Mouse (Mus musculus): Measurements from ENCODE around the gene Btbd35f17. TPM values are rescaled to one million over a fixed set of nuclear protein-coding genes. Genes with fewer than 3 reads are reported as not detected.
"Not testable (repeated sequence)": the region's sequence is repeated elsewhere in the genome, so short reads cannot be mapped to it uniquely, and the experiment has no call there.

The Btbd35f17 gene
- not detected in 2 replicates for polyA plus RNA-seq (2016; fragmentation: Nextera tagmentation; extraction: Ambion mirVana)

GRCm38 (mm10) chrX:4370336-4370735 lies at the start of gene Btbd35f17:
TSS of gene Btbd35f17 (plus strand) at chrX:4370636.
- not testable (repeated sequence) for H3K4me1 ChIP-seq; DNase-seq (ENCODE audit: low spot score); H3K4me3 ChIP-seq; H3K27ac ChIP-seq; H3K9me3 ChIP-seq; H3K36me3 ChIP-seq; H3K27me3 ChIP-seq (ENCODE audit: insufficient read depth, poor library complexity, severe bottlenecking)
- 81% methylated on average over 2 of the region's 4 CpGs for WGBS

Other genes with a start within 250 kb of the Btbd35f17 start
- gene Btbd35f28, start 174.1 kb upstream of the Btbd35f17 start, polyA plus RNA-seq (2016; fragmentation: Nextera tagmentation; extraction: Ambion mirVana) = not detected in 2 replicates
- gene Btbd35f20, start 79.4 kb upstream of the Btbd35f17 start, polyA plus RNA-seq (2016; fragmentation: Nextera tagmentation; extraction: Ambion mirVana) = not detected in 2 replicates

Measured in heart, embryonic 10.5 days (tissue).